Mouse (Mus musculus) CH12.LX (cell line): ENCODE data around the gene Arap2.

Experiments
- CTCF ChIP-seq, 2 experiments: IDR thresholded peaks in 1 of 2; conservative IDR thresholded peaks in 1 of 2; 2 replicates each; pipeline ENCODE4 v1.5.1; 2011 to 2012; ENCODE audit warnings: low read depth in 2 of 2, low read length in 2 of 2, improper control_type of control experiment in 1 of 2, inconsistent platforms in 1 of 2, mild to moderate bottlenecking in 1 of 2, moderate library complexity in 1 of 2
- EP300 ChIP-seq: IDR thresholded peaks from 2 replicates; pipeline ENCODE4 v1.6.1; 2011; ENCODE audit warnings: low read length, improper control_type of control experiment
- IRF4 ChIP-seq: IDR thresholded peaks from 2 replicates; pipeline ENCODE4 v1.6.1; 2014; ENCODE audit warnings: low read depth, mild to moderate bottlenecking, inconsistent platforms, low read length, improper control_type of control experiment
- KAT2A ChIP-seq: IDR thresholded peaks from 2 replicates; pipeline ENCODE4 v1.6.1; 2012; ENCODE audit warnings: low read length, improper control_type of control experiment, inconsistent platforms; ENCODE audit not compliant: insufficient replicate concordance
- MAFK ChIP-seq: IDR thresholded peaks from 2 replicates; pipeline ENCODE4 v1.6.1; 2011; ENCODE audit warnings: low read length, improper control_type of control experiment; ENCODE audit not compliant: insufficient replicate concordance
- MAX ChIP-seq: IDR thresholded peaks from 2 replicates; pipeline ENCODE4 v1.6.1; 2011; ENCODE audit warnings: low read length, improper control_type of control experiment
- MAZ ChIP-seq: IDR thresholded peaks from 2 replicates; pipeline ENCODE4 v1.6.1; 2012; ENCODE audit warnings: low read depth, mild to moderate bottlenecking, inconsistent platforms, low read length, improper control_type of control experiment, moderate library complexity
- NRF1 ChIP-seq: IDR thresholded peaks from 2 replicates; pipeline ENCODE4 v1.6.1; 2014; ENCODE audit warnings: low read depth, mild to moderate bottlenecking, inconsistent platforms, low read length, improper control_type of control experiment, moderate library complexity
- POLR2AphosphoS2 ChIP-seq: IDR thresholded peaks from 2 replicates; pipeline ENCODE4 v1.6.1; 2011; ENCODE audit warnings: low read depth, low read length, improper control_type of control experiment
- TCF12 ChIP-seq: IDR thresholded peaks from 2 replicates; pipeline ENCODE4 v1.6.1; 2014; ENCODE audit warnings: low read depth, mild to moderate bottlenecking, inconsistent platforms, low read length, improper control_type of control experiment
- USF1 ChIP-seq: IDR thresholded peaks from 2 replicates; pipeline ENCODE4 v1.6.1; 2014; ENCODE audit warnings: low read depth, mild to moderate bottlenecking, inconsistent platforms, low read length, improper control_type of control experiment
- ZNF384 ChIP-seq: IDR thresholded peaks from 2 replicates; pipeline ENCODE4 v1.6.1; 2012; ENCODE audit warnings: low read depth, low read length, improper control_type of control experiment, inconsistent platforms

- no peak for TF ChIP-seq MAZ
- TF ChIP-seq IRF4, result no peak
- TF ChIP-seq CTCF (conservative IDR thresholded peaks at IDR 0.05 in 1 of 2, IDR thresholded peaks at IDR 0.05 in 1 of 2; ENCODE audit: low read depth in 2 of 2, low read length in 2 of 2), result no peak
- TF ChIP-seq USF1, result no peak
- TF ChIP-seq POLR2AphosphoS2, result no peak
- TF ChIP-seq MAX, result no peak
- no peak for TF ChIP-seq NRF1
- TF ChIP-seq TCF12, result no peak
- no peak for TF ChIP-seq MAFK
- no peak for TF ChIP-seq ZNF384
- no peak for TF ChIP-seq EP300
- TF ChIP-seq KAT2A, result no peak
Measured at GRCm38 (mm10) chr5:62786809-62787208, 20.9 kb upstream of the Arap2 start.
